Mouse (Mus musculus) hindbrain, embryonic 13.5 days (tissue): Measurements from ENCODE around the gene Cacna2d1. TPM values are rescaled to one million over a fixed set of nuclear protein-coding genes. Genes with fewer than 3 reads are reported as not detected.

Experiments used
- polyA plus RNA-seq: library from polyadenylated mRNA; unstranded; fragments of >200 nt; fragmentation: Nextera tagmentation; extraction: Ambion mirVana; gene quantifications from 2 replicates; pipeline ENCODE4 v1.2.1, GENCODE M21; 2015

Cacna2d1 gene
- polyA plus RNA-seq, 1 experiment from 2014 or later: 38.5 TPM

Other genes starting within 250 kb of the Cacna2d1 start
- not detected in 2 replicates for gene Speer4c, start 220.4 kb upstream of the Cacna2d1 start, polyA plus RNA-seq